Mouse (Mus musculus) heart, embryonic 15.5 days (tissue): ENCODE data around the gene Tada2a. TPM values are rescaled to one million over a fixed set of nuclear protein-coding genes. Genes with fewer than 3 reads are reported as not detected.

Source experiments
- ATAC-seq: fragments of 200-750 bp; cut with Nextera tagmentation; replicated peaks from 2 replicates; pipeline ENCODE4 v1.8.0; 2017; ENCODE audit warnings: low read depth, moderate TSS enrichment; ENCODE audit not compliant: insufficient number of reproducible peaks, insufficient read depth, low FRiP score
- H3K27ac ChIP-seq: fragments of 300-500 bp; sonication (generic); 2 replicates; pipeline ENCODE4 v1.5.1; 2015; ENCODE audit warnings: mild to moderate bottlenecking, inconsistent platforms
- H3K27me3 ChIP-seq: fragments of 300-500 bp; sonication (generic); 2 replicates; pipeline ENCODE4 v1.6.1; 2015; ENCODE audit warnings: inconsistent platforms
- H3K36me3 ChIP-seq: fragments of 300-500 bp; sonication (generic); 2 replicates; pipeline ENCODE4 v1.6.1; 2015; ENCODE audit warnings: mild to moderate bottlenecking, inconsistent platforms
- H3K4me1 ChIP-seq: fragments of 300-500 bp; sonication (generic); replicated peaks from 2 replicates; pipeline ENCODE4 v1.6.1; 2015; ENCODE audit warnings: inconsistent platforms
- H3K4me2 ChIP-seq: fragments of 300-500 bp; sonication (generic); 2 replicates; pipeline ENCODE4 v1.6.1; 2015; ENCODE audit warnings: inconsistent platforms, mild to moderate bottlenecking, moderate library complexity
- H3K4me3 ChIP-seq: fragments of 300-500 bp; sonication (generic); 2 replicates; pipeline ENCODE4 v1.5.1; 2015; ENCODE audit warnings: mild to moderate bottlenecking, inconsistent platforms
- H3K9ac ChIP-seq: fragments of 300-500 bp; sonication (generic); 2 replicates; pipeline ENCODE4 v1.6.1; 2015; ENCODE audit warnings: mild to moderate bottlenecking, inconsistent platforms
- H3K9me3 ChIP-seq: fragments of 300-500 bp; sonication (generic); replicated peaks from 2 replicates; pipeline ENCODE4 v1.6.1; 2016; ENCODE audit warnings: inconsistent platforms
- WGBS: fragments of 180-500 bp; shearing (Covaris S2); methylation state at CpG from one replicate; pipeline ENCODE4 v1.1.7; 2015; ENCODE audit warnings: mixed read lengths; 5-methylcytosine and 5-hydroxymethylcytosine counted together
- polyA plus RNA-seq: library from polyadenylated mRNA; unstranded; fragments of >200 nt; fragmentation: Nextera tagmentation; extraction: Ambion mirVana; gene quantifications from 2 replicates; pipeline ENCODE4 v1.2.1, GENCODE M21; 2015

Tada2a gene
- polyA plus RNA-seq, 1 experiment from 2014 or later: 15.5 TPM

DNA sequence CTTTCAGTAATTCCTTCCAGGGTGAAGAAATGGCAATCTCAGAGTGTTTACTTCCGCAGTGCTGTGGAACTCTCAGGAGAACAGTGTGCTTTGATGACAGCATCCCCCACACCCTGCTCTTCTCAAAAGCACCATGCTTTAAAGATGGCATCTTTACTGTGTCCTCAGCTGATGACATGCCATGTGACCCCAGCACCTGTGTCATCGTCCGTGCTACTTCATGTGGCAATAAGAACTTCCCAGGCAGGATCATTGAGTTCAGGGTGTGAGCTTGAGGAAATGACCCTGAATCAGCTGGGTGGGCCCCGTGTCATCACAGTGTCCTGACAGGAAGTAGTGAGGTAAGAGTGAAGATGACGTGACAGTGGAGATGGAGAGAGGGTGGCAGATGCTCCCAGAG is 96.8 kb downstream of the Tada2a start:
- H3K4me3 ChIP-seq: no peak overlapping the region
- no peaks in the 10 kb centered on the region; the same call in 1 of the 2 replicates for H3K36me3 ChIP-seq
- H3K27me3 ChIP-seq: peaks cover 53% of the 10 kb centered on the region
- no peak overlapping the region for H3K9ac ChIP-seq
- ATAC-seq: no peak
- no peaks in the 10 kb centered on the region for H3K9me3 ChIP-seq
- 77% methylated on average over 5 of the region's 5 CpGs for WGBS
- H3K4me2 ChIP-seq: no peak overlapping the region
- H3K27ac ChIP-seq: no peak overlapping the region
- peaks cover 22% of the 10 kb centered on the region for H3K4me1 ChIP-seq

DNA sequence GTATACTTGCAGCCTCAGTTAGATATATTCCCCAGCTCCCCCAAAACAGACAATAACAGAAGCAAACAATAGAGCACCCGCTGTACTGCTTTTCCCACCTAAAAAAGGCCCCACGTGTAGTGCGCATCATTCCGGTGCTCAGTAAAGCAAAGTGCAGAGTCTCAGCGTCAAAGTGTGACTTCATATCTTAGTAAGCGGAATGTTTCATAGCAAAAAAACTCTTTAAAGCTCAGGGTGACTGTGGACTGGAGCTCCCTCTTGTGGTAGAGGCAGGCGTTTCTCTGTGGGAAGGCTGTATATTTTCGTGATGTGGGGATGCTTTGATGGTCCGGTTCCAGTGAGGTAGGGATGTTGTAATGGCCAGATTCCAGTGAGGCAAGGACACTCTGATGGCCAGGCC is 97.4 kb downstream of the Tada2a start:
- Histone ChIP-seq H3K9me3 (no peaks in the 10 kb centered on the region), H3K4me3 (no peak overlapping the region), H3K4me1 (peaks cover 28% of the 10 kb centered on the region), H3K27ac (no peak overlapping the region), H3K4me2 (no peak overlapping the region), H3K36me3 (peaks cover 4% of the 10 kb centered on the region; the same call in 1 of the 2 replicates), H3K9ac (no peak overlapping the region), H3K27me3 (peaks cover 56% of the 10 kb centered on the region)
- WGBS: 55% methylated on average over 9 of the region's 9 CpGs
- no peak for ATAC-seq

Other genes starting within 250 kb of the Tada2a start
- 18.7 and 18.9 TPM in 2 replicates for gene Ddx52, start 187.5 kb downstream of the Tada2a start, polyA plus RNA-seq
- 6.2 and 8.8 TPM in 2 replicates for gene Synrg, start 165.2 kb downstream of the Tada2a start, polyA plus RNA-seq
- gene Dusp14, start 60.3 kb downstream of the Tada2a start, polyA plus RNA-seq: 4.3 and 8.9 TPM in 2 replicates
- 5.9 and 7.5 TPM in 2 replicates for gene Acaca, start 72 bp upstream of the Tada2a start, polyA plus RNA-seq
- not detected in 2 replicates for gene Gm11437, start 37.9 kb upstream of the Tada2a start, polyA plus RNA-seq